16 mouse cellular contexts compared by ENCODE assay signal in genomic region chr13:69522161-69522791, GRCm38 (mm10). TPM values are rescaled to one million over a fixed set of nuclear protein-coding genes. Genes with fewer than 3 reads are reported as not detected.
DNase-seq lines count a peak whose midpoint lies in the region; ATAC-seq lines count a peak whose summit lies in the region.
"Had no signal": no experiment of that assay in that cellular context is flagged by ENCODE, and none has a peak within 500 bp of the region (broad histone marks: within the 10 kb centered on the region; RNA-seq: fewer than 3 reads in every experiment).

No protein-coding gene starts in this region.

- WGBS in intestine, embryonic 15.5 days = 92% methylated on average over 1 of the region's 1 CpGs

- H3K9ac ChIP-seq in intestine, embryonic 15.5 days = no peak overlapping the region
- H3K9ac ChIP-seq: embryonic facial prominence, embryonic 15.5 days; forebrain, embryonic 12.5 days; liver, embryonic 15.5 days; neural tube, embryonic 12.5 days had no signal

- H3K27ac ChIP-seq in intestine, embryonic 15.5 days = no peak overlapping the region
- H3K27ac ChIP-seq: embryonic facial prominence, embryonic 15.5 days; forebrain, embryonic 12.5 days; neural tube, embryonic 12.5 days had no signal

- H3K4me3 ChIP-seq in intestine, embryonic 15.5 days (replicated peaks) = no peak overlapping the region
- H3K4me3 ChIP-seq: embryonic facial prominence, embryonic 15.5 days; forebrain, embryonic 12.5 days; liver, embryonic 15.5 days; neural tube, embryonic 12.5 days had no signal

- DNase-seq in heart, adult 11 months = peak; percentile 94
- DNase-seq in heart, postnatal 36 days = no peak
- DNase-seq in layer of hippocampus, adult 11-12 months (ENCODE audit: low spot score) = peak; percentile 54
- DNase-seq in layer of hippocampus, postnatal 25 days (ENCODE audit: extremely low spot score in 1 of 2, low spot score in 1 of 2) = no peak
- DNase-seq in retina, postnatal 1 day = peak; percentile 34
- DNase-seq in retina, embryonic 14.5 days (ENCODE audit: low spot score) = no peak
- DNase-seq: adrenal gland, postnatal 10 days; lung, postnatal 10 days had no signal

- H3K4me1 ChIP-seq in intestine, embryonic 15.5 days (replicated peaks) = peaks cover 46% of the 10 kb centered on the region

- ATAC-seq in intestine, embryonic 15.5 days = no peak
- ATAC-seq: CD4-positive, CD25-positive, alpha-beta regulatory T cell, adult 4 months; intestine, postnatal 0 days had no signal

- no peaks in the 10 kb centered on the region for H3K36me3 ChIP-seq in intestine, embryonic 15.5 days
- H3K36me3 ChIP-seq: embryonic facial prominence, embryonic 15.5 days; forebrain, embryonic 12.5 days; liver, embryonic 15.5 days; neural tube, embryonic 12.5 days had no signal

- intact Hi-C loops in heart, postnatal 36 days (cut with DNase I) = no loop called here

- H3K9me3 ChIP-seq in intestine, embryonic 15.5 days = no peaks in the 10 kb centered on the region
- H3K9me3 ChIP-seq: embryonic facial prominence, embryonic 15.5 days; forebrain, embryonic 12.5 days; liver, embryonic 15.5 days; megakaryocyte, embryonic 14.5 days; neural tube, embryonic 12.5 days had no signal

- no peaks in the 10 kb centered on the region for H3K27me3 ChIP-seq in intestine, embryonic 15.5 days (replicated peaks)
- H3K27me3 ChIP-seq: embryonic facial prominence, embryonic 15.5 days; forebrain, embryonic 12.5 days; liver, embryonic 15.5 days; megakaryocyte, embryonic 14.5 days; neural tube, embryonic 12.5 days had no signal

- no peak overlapping the region for H3K4me2 ChIP-seq in intestine, embryonic 15.5 days (replicated peaks)
- H3K4me2 ChIP-seq: embryonic facial prominence, embryonic 15.5 days; forebrain, embryonic 12.5 days; liver, embryonic 15.5 days; neural tube, embryonic 12.5 days had no signal

RNA-seq across cellular contexts. Expression of gene Nsun2, which starts 11.3 kb away (rescaled TPM):
- total RNA-seq in heart, postnatal 36 days (2021) = 10 to 100 TPM; 41.4 to 48.9 TPM
- total RNA-seq in layer of hippocampus, postnatal 25 days (2021) = 10 to 100 TPM; 80.5 to 85.3 TPM
- 128 and 131 TPM in 2 replicates for polyA plus RNA-seq in intestine, embryonic 15.5 days (2015; fragmentation: Nextera tagmentation; extraction: Ambion mirVana)

RNA-seq across cellular contexts. Expression of gene Tent4a, which starts 12.1 kb away (rescaled TPM):
- 10 to 100 TPM; 12.8 to 14.4 TPM for total RNA-seq in heart, postnatal 36 days (2021)
- total RNA-seq in layer of hippocampus, postnatal 25 days (2021) = 10 to 100 TPM; 42.3 to 43.9 TPM
- polyA plus RNA-seq in intestine, embryonic 15.5 days (2015; fragmentation: Nextera tagmentation; extraction: Ambion mirVana) = 4.0 and 4.6 TPM in 2 replicates

Comparison
In these comparisons a context has a peak if more than half of its experiments do, and no peak if none do; other contexts are left out.
1. DNase-seq: peak in heart, adult 11 months (single experiment), layer of hippocampus, adult 11-12 months (single experiment) and retina, postnatal 1 day (single experiment); none in heart, postnatal 36 days (0 of 2), layer of hippocampus, postnatal 25 days (0 of 2) and retina, embryonic 14.5 days (single experiment).